Mouse (Mus musculus) heart, postnatal 0 days (tissue): ENCODE results near the gene Pfkfb2. TPM values are rescaled to one million over a fixed set of nuclear protein-coding genes. Genes with fewer than 3 reads are reported as not detected.
"Not testable (repeated sequence)": the region's sequence is repeated elsewhere in the genome, so short reads cannot be mapped to it uniquely, and the experiment has no call there.

Experiments used
- ATAC-seq: fragments of 200-750 bp; cut with Nextera tagmentation; 2 replicates; pipeline ENCODE4 v1.8.0; 2017; ENCODE audit warnings: low read depth, moderate number of reproducible peaks, moderate library complexity; ENCODE audit not compliant: insufficient read depth
- DNase-seq: peaks from one replicate; pipeline ENCODE4 v3.0.0-alpha.2; 2016; ENCODE audit warnings: low spot score
- H3K27ac ChIP-seq: fragments of 300-500 bp; sonication (generic); 2 replicates; pipeline ENCODE4 v1.5.1; 2014; ENCODE audit warnings: low read depth, mild to moderate bottlenecking
- H3K27me3 ChIP-seq: fragments of 300-500 bp; sonication (generic); 2 replicates; pipeline ENCODE4 v1.6.1; 2014; ENCODE audit warnings: low read length, mixed read lengths; ENCODE audit not compliant: control insufficient read depth, insufficient read depth
- H3K36me3 ChIP-seq: fragments of 300-500 bp; sonication (generic); replicated peaks from 2 replicates; pipeline ENCODE4 v1.6.1; 2014; ENCODE audit warnings: low read length, mixed read lengths; ENCODE audit not compliant: control insufficient read depth, insufficient read depth
- H3K4me1 ChIP-seq: fragments of 300-500 bp; sonication (generic); 2 replicates; pipeline ENCODE4 v1.6.1; 2014; ENCODE audit warnings: antibody characterized with exemption; ENCODE audit not compliant: control insufficient read depth, insufficient read depth
- H3K4me2 ChIP-seq: fragments of 300-500 bp; sonication (generic); 2 replicates; pipeline ENCODE4 v1.6.1; 2014; ENCODE audit warnings: low read depth, mild to moderate bottlenecking, low read length, moderate library complexity
- H3K4me3 ChIP-seq: fragments of 300-500 bp; sonication (generic); 2 replicates; pipeline ENCODE4 v1.5.1; 2014; ENCODE audit warnings: low read depth, low read length
- H3K9ac ChIP-seq: fragments of 300-500 bp; sonication (generic); replicated peaks from 2 replicates; pipeline ENCODE4 v1.6.1; 2014; ENCODE audit warnings: low read depth, low read length, mixed read lengths
- H3K9me3 ChIP-seq: fragments of 300-500 bp; sonication (generic); replicated peaks from 2 replicates; pipeline ENCODE4 v1.6.1; 2016; ENCODE audit warnings: low read length; ENCODE audit not compliant: control insufficient read depth
- CTCF ChIP-seq: IDR thresholded peaks from 2 replicates; pipeline ENCODE4 v1.5.1; 2016; ENCODE audit warnings: antibody characterized with exemption, control low read depth, low read depth
- EP300 ChIP-seq: IDR thresholded peaks from 2 replicates; pipeline ENCODE4 v1.6.1; 2016; ENCODE audit warnings: antibody characterized with exemption, low read depth
- WGBS: fragments of 180-500 bp; shearing (Covaris S2); extraction: QIAGEN DNeasy Blood & Tissue Kit; methylation state at CpG from one replicate; pipeline ENCODE4 v1.1.7; 2014; 5-methylcytosine and 5-hydroxymethylcytosine counted together
- polyA plus RNA-seq: library from polyadenylated mRNA; unstranded; fragments of >200 nt; fragmentation: Nextera tagmentation; extraction: Ambion mirVana; gene quantifications from 2 replicates; pipeline ENCODE4 v1.2.1, GENCODE M21; 2015
- total RNA-seq: library from RNA; depleted of rRNA; stranded (reverse); fragments of >200 nt; gene quantifications from 2 replicates; pipeline ENCODE4 v1.2.3, GENCODE M21; 2014; ENCODE audit warnings: low replicate concordance

Gene Pfkfb2
- total and polyA plus RNA-seq, 2 experiments from 2014 or later = 8.2 to 19.0 TPM

DNA sequence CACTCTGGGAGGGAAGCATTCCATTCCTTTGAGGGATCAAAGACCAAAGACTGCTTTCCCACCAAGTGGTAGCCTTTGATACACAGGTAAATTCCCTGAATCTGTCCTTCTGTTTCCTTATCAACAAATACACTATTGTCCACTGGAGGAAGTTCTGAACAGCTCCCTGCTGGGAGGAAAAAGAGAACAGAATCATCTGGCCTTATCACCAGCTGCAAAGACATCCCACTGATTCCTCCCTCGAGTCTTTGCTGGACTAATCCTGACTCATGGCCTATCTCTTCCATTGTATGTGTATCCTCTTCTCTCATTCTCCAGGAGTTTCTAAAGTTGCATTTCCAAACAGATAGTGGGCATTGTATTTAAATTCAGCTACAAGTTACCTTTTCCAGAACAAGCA, 45.1 kb downstream of the Pfkfb2 start:
- H3K4me2 ChIP-seq = no peak overlapping the region
- DNase-seq (no peak), ATAC-seq (no peak)
- H3K27me3 ChIP-seq = no peaks in the 10 kb centered on the region
- H3K36me3 ChIP-seq = no peaks in the 10 kb centered on the region
- H3K9ac ChIP-seq = no peak overlapping the region
- H3K27ac ChIP-seq = no peak overlapping the region
- H3K9me3 ChIP-seq = 0 out of 2 replicates have a peak, but pooled peaks cover 5% of the 10 kb centered on the region
- H3K4me1 ChIP-seq = no peaks in the 10 kb centered on the region
- WGBS = 30% methylated on average over 1 of the region's 1 CpGs
- TF ChIP-seq EP300 = no peak
- TF ChIP-seq CTCF = no peak
- H3K4me3 ChIP-seq = no peak overlapping the region

DNA sequence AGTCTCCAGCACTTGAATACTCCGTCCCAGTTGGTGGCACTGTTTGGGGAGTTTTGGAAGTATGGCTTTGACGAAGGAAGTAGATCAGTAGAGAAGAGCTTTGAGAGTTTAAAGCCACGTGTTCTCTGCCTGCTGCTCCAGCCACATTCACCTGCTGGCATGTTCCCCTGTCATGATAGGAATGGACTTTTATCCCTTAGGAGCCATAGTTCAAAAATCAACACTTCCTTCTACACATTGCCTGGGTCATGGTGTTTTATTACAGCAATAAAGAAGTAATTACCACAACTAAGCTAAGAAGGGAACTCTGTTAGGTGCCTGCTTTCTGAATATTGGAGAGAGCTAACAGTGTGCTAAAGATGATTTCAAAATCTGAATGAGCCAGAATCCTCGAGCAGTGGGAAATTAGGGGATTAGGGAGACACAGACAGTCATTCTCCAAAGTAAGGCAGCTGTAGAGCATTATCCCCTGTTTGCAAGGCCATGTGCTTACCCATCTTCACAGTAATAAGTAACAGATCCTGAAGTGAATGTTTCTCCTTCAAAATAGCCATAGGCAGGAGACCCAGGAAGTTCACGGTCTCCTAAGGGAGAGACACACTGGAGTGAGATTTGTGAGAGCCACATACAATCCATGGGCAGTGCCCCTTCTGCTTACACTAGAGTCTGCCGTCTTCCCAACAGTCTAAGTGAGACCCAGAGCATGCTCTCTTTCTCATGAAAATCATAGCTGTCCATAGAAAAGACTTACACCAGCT, 47.2 kb downstream of the Pfkfb2 start:
- H3K4me1 ChIP-seq = no peaks in the 10 kb centered on the region
- no peak overlapping the region for H3K9ac ChIP-seq
- DNase-seq (no peak), ATAC-seq (no peak)
- H3K27ac ChIP-seq = no peak overlapping the region
- no peak for TF ChIP-seq CTCF
- TF ChIP-seq EP300 = no peak
- H3K36me3 ChIP-seq = no peaks in the 10 kb centered on the region
- no peaks in the 10 kb centered on the region for H3K27me3 ChIP-seq
- H3K4me2 ChIP-seq = no peak overlapping the region
- no peaks in the 10 kb centered on the region for H3K9me3 ChIP-seq
- 74% methylated on average over 6 of the region's 6 CpGs for WGBS
- no peak overlapping the region for H3K4me3 ChIP-seq

- Histone ChIP-seq H3K4me1 (no peaks in the 10 kb centered on the region), H3K9me3 (no peaks in the 10 kb centered on the region), H3K36me3 (no peaks in the 10 kb centered on the region), H3K4me3 (no peak overlapping the region), H3K4me2 (no peak overlapping the region), H3K9ac (no peak overlapping the region), H3K27me3 (no peaks in the 10 kb centered on the region), H3K27ac (no peak overlapping the region)
- no peak for TF ChIP-seq CTCF
- no peak for TF ChIP-seq EP300
- ATAC-seq = no peak
- DNase-seq = no peak
- WGBS = 46% methylated on average over 2 of the region's 2 CpGs
These were observed 48.0 kb downstream of the Pfkfb2 start for GRCm38 (mm10) chr1:130681075-130681474.

DNA sequence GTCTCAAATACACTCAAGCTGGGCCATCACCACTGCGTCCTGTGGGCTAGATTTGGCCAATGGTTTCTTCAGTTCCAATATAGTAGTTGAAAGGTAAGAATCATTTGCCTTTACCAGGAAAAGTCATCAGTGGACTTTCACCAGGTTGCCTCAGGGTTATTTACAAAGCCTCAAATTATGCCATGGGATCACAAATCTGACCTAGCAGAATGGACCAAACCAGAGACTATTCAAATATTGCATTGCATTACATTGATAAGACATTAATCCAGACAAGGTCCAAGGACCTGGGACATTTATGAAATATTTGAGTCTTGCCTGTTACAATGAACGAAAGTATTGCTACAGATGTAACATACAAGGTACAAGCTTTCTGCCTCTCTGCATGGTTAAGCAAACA, 50.5 kb downstream of the Pfkfb2 start:
- Histone ChIP-seq H3K36me3 (no peaks in the 10 kb centered on the region), H3K9ac (no peak overlapping the region), H3K27me3 (no peaks in the 10 kb centered on the region), H3K27ac (no peak overlapping the region), H3K4me3 (no peak overlapping the region), H3K4me1 (no peaks in the 10 kb centered on the region), H3K4me2 (no peak overlapping the region), H3K9me3 (no peaks in the 10 kb centered on the region)
- no peak for TF ChIP-seq CTCF
- no peak for TF ChIP-seq EP300
- no peak for DNase-seq
- ATAC-seq = no peak
- 85% methylated on average over 2 of the region's 2 CpGs for WGBS

- not testable (repeated sequence) for H3K9ac ChIP-seq, ATAC-seq, H3K4me3 ChIP-seq, H3K4me2 ChIP-seq, H3K27me3 ChIP-seq, DNase-seq, H3K4me1 ChIP-seq, H3K27ac ChIP-seq, H3K36me3 ChIP-seq, H3K9me3 ChIP-seq
- WGBS = 76% methylated on average over 5 of the region's 5 CpGs
These were observed 65.5 kb downstream of the Pfkfb2 start for GRCm38 (mm10) chr1:130663576-130663975.

DNA sequence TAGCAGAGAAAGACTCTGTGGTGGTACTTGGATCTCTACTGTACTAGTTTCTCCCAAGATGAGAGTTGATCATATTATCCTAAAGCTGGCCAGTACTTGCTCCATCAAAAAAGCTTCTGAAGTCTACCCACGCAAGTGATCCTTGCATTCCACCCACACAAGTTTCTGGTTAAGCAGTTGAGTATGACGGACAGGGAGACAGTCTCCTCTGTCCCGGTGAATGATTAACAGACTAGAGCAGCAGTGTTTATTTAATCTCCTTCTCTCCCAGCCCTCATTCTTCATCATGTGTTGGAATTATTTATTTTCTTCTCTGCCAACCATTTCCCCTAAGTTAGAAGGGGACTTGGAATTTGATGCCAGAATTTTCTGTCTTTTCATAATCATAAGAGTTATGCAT, 67.6 kb downstream of the Pfkfb2 start, which contains the start of gene C4bp:
C4bp (minus strand) TSS at position 179 of the 400 bp plus-strand sequence.
- no peak for TF ChIP-seq CTCF
- TF ChIP-seq EP300 = no peak
- Histone ChIP-seq H3K4me2 (no peak within 1 kb of the TSS), H3K4me3 (no peak within 1 kb of the TSS), H3K36me3 (no peaks in the 10 kb centered on the region), H3K27ac (no peak within 1 kb of the TSS), H3K4me1 (no peaks in the 10 kb centered on the region), H3K27me3 (no peaks in the 10 kb centered on the region), H3K9ac (no peak within 1 kb of the TSS), H3K9me3 (no peaks in the 10 kb centered on the region)
- WGBS = 82% methylated on average over 3 of the region's 3 CpGs
- DNase-seq (no peak), ATAC-seq (no peak)

DNA sequence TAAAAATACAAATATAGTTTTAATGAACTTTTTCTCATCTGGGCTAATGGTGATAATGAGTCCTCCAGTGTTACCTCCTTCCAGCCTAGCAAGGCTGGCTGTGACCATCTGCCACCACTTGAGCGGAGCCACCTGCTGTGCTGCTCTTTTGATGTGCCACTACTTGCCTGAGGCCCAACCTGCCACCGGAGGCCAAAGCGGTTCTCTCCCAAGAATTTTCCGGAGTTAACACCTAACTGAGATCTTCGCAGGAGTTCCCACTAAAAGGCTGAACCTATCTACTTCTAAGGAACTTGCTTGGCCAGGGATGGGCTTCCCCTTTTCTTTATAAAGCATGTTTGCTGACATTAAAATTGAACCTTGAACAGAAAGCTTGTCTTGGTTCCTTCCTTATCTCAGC, 69.4 kb downstream of the Pfkfb2 start:
- H3K27ac ChIP-seq, H3K27me3 ChIP-seq, ATAC-seq, H3K4me3 ChIP-seq, H3K4me2 ChIP-seq, DNase-seq, H3K36me3 ChIP-seq, H3K4me1 ChIP-seq, H3K9ac ChIP-seq, H3K9me3 ChIP-seq: not testable (repeated sequence)
- 27% methylated on average over 5 of the region's 5 CpGs for WGBS
